Mouse (Mus musculus) cerebellum, postnatal 10 days (tissue): ENCODE results near the gene Apbb2.
A peak's percentile ranks its signal among the peaks of the same experiment; 100 is the strongest.

ENCODE experiments used
- DNase-seq, 2 experiments: peaks; one replicate each; pipeline ENCODE4 v3.0.0; 2021; ENCODE audit warnings: mixed read lengths in 2 of 2

The Apbb2 gene

GRCm38 (mm10) chr5:66602287-66602820 is 16.2 kb downstream of the Apbb2 start:
- DNase-seq: peak; percentile 21 to 24

- DNase-seq: no peak
These were observed 18.2 kb downstream of the Apbb2 start for GRCm38 (mm10) chr5:66600415-66600814.

GRCm38 (mm10) chr5:66599888-66600287 is 18.7 kb downstream of the Apbb2 start:
- DNase-seq: no peak

- no peak for DNase-seq
These were observed 22.3 kb downstream of the Apbb2 start for GRCm38 (mm10) chr5:66596296-66596695.

- no peak for DNase-seq
These were observed 23.7 kb downstream of the Apbb2 start for GRCm38 (mm10) chr5:66594881-66595280.

GRCm38 (mm10) chr5:66586236-66586745 is 32.3 kb downstream of the Apbb2 start:
- DNase-seq: no peak

GRCm38 (mm10) chr5:66583019-66583406 is 35.6 kb downstream of the Apbb2 start:
- DNase-seq: no peak

- DNase-seq: no peak
These were observed 36.1 kb downstream of the Apbb2 start for GRCm38 (mm10) chr5:66582281-66583018.

- DNase-seq: no peak
These were observed 39.5 kb downstream of the Apbb2 start for GRCm38 (mm10) chr5:66579066-66579465.

- peak; percentile 56 to 70 for DNase-seq
These were observed 42.3 kb downstream of the Apbb2 start for GRCm38 (mm10) chr5:66576299-66576698.

- DNase-seq: peak; percentile 66 to 79
These were observed 43.4 kb downstream of the Apbb2 start for GRCm38 (mm10) chr5:66575148-66575547.

- no peak for DNase-seq
These were observed 45.3 kb downstream of the Apbb2 start for GRCm38 (mm10) chr5:66573266-66573665.

GRCm38 (mm10) chr5:66572086-66572855 is 46.3 kb downstream of the Apbb2 start:
- DNase-seq: no peak

- no peak for DNase-seq
These were observed 47.9 kb downstream of the Apbb2 start for GRCm38 (mm10) chr5:66570709-66571108.

GRCm38 (mm10) chr5:66569141-66569801 is 49.3 kb downstream of the Apbb2 start:
- no peak for DNase-seq

GRCm38 (mm10) chr5:66568002-66568401 is 50.6 kb downstream of the Apbb2 start:
- no peak for DNase-seq

- no peak for DNase-seq
These were observed 51.2 kb downstream of the Apbb2 start for GRCm38 (mm10) chr5:66567424-66567823.

- DNase-seq: peak; percentile 48
These were observed 58.9 kb downstream of the Apbb2 start for GRCm38 (mm10) chr5:66559591-66560175.

GRCm38 (mm10) chr5:66558094-66558493 is 60.5 kb downstream of the Apbb2 start:
- DNase-seq: no peak

GRCm38 (mm10) chr5:66553933-66554332 is 64.7 kb downstream of the Apbb2 start:
- DNase-seq: no peak

- peak; percentile 47 to 61 for DNase-seq
These were observed 66.3 kb downstream of the Apbb2 start for GRCm38 (mm10) chr5:66552246-66552645.

- DNase-seq: no peak
These were observed 68.3 kb downstream of the Apbb2 start for GRCm38 (mm10) chr5:66550292-66550691.

- DNase-seq: no peak
These were observed 68.9 kb downstream of the Apbb2 start for GRCm38 (mm10) chr5:66549691-66550090.
